Mouse (Mus musculus): ENCODE results near the gene Pigk. TPM values are rescaled to one million over a fixed set of nuclear protein-coding genes. Genes with fewer than 3 reads are reported as not detected.

Gene Pigk
- total RNA-seq, 2 experiments from 2014 or later = 34.1 to 43.3 TPM

DNA sequence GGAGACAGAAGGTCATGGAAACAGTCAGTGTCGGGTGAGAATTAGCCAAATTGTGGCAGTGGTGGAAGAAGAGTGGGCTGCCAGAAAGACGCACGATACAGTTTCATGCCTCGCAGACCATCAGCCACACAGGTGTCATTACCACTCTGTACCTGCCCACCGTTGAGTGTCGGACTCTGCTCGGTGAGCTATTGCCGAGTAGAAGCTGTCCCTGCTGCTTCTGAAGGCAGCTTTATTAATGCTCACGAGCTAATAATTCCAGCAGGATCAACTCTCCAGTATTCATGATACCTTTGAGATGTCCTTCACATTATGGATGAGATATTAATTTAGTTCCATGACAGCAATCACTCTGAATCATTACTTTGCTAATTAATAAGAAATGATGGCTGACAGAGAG lies 118.1 kb downstream of the Pigk start:
- intact Hi-C loops (cut with DNase I) = no loop called here
- no peak for DNase-seq

DNA sequence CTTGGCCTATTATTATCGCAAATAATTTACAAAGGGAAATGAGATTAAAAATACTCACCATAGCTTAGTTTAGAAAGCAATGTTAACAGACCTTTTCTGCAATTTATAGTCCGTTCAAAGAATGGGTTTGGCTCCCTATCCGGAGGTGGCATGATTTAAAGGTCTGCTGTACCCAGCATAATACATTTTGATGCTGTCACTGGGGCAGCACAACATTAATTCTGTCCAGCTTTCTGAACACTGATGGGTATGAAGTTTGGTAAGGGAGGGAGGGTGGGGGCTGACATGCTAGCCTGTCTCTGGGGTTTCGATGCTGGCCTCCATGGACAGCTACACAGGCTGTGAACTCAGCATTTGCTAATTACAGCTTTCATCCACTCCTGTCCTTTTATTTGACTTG lies 118.5 kb downstream of the Pigk start:
- no peak for DNase-seq
- intact Hi-C loops (cut with DNase I) = no loop called here

DNA sequence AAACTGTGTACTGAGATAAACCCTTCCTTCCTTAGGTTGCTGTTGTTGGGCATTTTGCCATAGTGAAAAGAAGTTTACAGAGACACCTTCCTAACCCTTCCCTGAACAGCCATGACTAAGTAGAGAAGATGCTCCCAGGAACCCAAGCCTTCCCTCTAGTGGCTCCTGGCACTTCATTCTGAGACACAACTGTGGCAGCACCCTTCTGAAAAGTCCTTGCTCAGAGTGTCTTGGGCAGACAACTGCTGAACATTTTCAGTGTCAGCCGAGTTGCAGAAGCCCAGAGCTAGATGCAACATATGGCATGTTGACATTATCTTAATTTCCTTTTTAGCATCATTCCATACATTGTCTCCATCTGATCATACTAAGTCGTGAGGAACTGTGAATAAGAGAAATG lies 123.5 kb downstream of the Pigk start:
- DNase-seq = no peak
- intact Hi-C loops (cut with DNase I) = no loop called here

DNA sequence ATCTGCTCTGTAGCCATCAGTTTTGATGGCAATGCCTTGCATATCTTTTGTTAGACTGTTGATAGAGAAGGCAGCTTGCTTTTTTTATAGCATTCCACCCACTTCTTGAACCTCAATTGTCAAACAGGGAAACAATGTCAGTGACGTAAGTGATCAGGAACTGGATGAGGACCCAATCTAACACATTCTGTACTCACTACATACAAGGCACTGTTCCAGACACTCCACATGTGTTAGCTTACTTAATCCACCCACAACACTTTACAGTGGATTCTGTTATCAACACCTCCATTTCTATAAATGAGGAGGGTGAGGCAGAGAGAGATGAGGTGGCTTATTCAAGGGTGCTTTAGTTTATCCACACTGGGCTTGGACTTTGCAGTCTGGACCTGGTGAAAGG lies 124.0 kb downstream of the Pigk start:
- intact Hi-C loops (cut with DNase I) = no loop called here
- DNase-seq = no peak

DNA sequence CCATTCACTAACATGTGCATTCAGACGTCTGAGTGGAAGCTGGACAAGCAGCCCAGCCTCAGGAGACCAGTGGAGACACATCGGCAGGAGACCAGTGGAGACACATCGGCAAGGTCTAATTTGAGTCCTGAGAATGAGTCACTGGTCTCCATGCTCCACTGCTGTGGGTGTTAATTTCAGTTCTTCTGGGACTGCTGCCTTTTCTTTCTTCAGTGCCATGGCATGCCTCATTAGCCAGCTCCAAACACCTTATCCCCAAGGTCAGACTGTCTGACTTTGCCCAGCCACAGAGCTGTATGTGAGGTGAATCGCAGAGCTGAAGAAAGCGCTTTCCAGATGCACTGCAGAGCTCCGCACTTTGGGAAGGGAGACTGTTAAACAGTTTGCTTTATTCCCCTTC lies 127.4 kb downstream of the Pigk start:
- DNase-seq = no peak
- intact Hi-C loops (cut with DNase I) = no loop called here

DNA sequence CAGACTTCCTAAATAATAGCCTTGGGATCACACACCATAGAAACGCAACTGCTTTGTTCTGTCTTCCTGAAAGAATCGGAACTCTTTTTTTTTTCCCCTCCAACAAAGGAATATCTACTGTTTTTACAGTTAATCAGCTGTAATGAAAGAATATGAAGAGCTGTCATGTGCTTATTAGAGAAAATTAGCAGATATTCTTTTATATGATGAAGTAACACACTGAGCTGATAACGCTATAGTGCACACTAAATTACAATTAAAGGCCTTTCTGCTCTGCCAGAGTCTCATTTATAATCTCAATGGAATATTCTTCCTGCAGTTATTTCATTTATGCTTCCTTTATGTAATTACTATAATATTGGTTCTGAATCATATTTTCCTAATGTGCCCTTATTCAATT lies 128.7 kb downstream of the Pigk start:
- DNase-seq = no peak
- intact Hi-C loops (cut with DNase I) = no loop called here

DNA sequence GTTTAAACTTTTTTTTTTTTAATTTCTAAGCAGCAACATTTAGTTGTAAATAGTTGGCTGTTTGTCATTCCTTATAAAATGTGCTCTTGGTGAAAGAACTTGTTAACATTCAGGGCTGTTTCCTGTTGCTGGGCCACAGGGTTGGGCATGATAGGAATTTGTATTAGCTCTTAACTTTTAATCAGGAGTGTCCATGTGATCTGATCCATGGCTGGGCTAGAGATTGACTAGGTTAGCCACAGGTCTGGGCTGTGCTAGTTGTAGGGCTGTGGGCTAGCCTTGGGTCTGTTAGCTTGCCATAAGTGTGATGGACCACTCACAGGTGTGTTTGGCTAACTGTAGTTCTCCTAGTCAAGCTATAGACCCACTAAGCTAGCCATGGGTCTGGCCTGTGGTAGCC lies 130.0 kb downstream of the Pigk start:
- intact Hi-C loops (cut with DNase I) = no loop called here
- DNase-seq = no peak

DNA sequence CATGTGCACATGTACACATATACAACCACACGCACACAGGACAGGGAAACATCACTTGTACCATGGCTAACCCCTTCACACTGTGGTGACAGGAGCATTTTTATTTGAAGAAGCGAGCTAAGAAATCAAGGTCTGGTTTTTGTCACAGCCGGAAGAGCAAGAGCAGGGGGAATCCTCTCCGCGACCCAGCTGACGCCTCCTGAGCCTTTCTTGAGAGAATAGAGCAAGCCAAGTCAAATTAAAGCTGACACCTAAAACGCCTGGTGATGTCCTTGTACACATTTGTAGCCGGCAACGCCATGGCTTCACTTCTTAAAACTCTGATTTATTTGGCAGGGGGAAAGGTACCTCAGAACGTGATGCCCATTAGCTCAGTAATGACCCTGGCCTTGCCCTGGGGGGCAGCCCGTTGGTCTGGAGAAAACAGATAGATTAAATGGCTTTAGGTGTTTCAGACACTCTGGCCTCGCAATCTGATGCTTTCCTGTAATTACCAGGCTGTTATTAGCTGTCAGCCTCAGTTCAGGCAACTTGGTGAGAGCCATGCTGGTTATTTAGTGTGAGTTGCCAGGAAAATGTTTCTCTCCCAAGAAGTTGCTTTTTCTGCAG lies 141.2 kb downstream of the Pigk start:
- DNase-seq = no peak
- intact Hi-C loops (cut with DNase I) = no loop called here

DNA sequence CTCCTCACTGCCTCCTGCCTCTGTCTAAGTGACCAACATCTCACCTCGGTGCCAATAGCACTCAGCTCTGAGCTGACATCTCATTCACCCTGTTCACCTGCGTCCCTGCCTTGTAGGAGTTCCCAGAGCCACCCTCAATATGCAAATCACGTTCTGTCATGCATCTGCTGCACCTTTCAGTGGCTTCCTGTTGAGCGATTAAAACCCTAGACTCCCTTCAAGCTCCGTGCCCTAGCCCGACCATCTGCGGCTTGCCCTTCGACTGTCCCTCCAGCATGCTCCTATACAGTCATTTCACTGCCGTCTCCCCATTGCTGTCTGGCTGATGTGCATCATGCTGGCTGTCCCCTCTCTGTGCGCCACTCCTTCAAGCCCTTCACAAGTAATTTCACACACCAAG lies 142.2 kb downstream of the Pigk start:
- intact Hi-C loops (cut with DNase I) = no loop called here
- peak; percentile 36 for DNase-seq

DNA sequence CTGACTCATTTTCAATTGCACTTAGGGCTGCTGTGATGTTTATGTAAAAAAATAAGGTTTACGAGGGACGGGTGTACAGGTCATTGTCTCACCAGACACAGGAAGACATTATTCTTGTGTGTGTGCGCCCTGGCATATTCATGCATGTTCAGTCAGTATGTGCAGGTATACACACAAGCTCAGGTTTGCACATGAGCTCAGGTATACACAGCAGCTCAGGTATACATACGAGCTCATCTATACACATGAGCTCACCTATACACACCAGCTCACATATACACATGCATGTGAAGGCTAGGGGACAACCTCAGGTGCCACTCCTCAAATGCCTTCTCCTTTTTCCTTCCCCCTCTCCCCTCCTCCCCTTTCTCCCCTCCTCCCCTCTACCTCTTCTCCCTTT lies 147.6 kb downstream of the Pigk start:
- intact Hi-C loops (cut with DNase I) = no loop called here
- no peak for DNase-seq

DNA sequence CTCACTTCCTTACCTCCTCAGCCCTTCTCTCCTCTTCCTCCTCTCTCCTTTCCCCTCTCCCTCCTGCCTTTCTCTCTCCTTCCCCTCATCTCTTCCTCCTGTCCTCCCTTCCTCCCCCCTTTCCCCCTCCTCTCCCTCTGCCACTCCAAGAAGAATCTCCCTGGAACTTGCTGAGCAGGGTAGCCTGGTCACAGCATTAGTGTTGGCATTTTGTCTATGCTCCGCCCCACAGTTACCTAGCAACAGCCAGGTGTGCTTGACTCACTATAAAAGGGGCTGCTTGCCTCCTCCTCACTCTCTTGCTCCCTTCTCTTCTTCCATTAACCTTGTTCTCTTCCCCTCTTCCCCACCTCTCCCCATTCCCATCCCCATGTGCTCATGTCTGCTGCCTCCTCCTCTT lies 148.1 kb downstream of the Pigk start:
- no peak for DNase-seq
- intact Hi-C loops (cut with DNase I) = no loop called here

DNA sequence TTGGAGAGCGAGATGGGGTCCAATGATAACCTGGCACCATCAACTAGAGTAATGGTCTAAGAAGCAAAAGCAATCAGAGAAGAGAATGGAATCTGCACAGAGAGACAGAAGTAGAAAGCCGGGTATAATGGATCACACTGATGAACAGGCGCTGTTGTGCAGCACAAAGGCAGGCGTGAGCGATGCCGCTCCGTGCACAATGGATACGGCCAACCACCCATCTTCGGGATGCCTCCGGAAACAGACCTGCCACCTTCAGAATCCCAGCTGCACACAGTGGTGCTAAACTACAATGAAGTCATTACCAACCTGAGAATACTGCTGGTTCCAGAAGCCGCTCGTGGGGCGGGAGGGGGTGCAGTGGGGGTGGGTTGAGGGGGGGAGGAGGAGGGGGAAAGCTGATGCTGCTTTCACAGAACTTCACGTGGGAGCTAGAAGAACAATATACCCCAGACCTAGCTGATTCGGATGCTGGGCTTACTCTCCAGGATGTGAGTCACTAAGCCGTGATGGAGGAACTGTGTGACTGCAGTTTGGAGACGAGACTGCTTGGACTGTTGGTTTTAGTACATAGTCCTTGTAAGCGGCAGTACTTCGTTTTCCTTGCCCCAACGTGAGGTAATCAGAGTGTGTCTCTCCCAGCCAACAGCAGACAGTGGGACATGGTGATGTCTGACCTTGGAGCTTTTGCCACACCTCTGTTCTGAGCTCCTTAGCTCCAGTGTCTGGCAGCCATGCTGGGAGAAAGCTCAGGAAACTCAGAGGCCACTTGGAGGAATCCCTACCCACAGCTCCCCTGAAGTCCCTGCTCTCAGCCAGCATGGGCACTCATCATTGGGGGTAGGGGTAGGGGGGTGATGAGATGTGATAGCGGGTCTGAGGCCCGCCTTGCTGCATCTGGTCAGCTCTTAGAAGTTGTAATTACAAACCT lies 152.4 kb downstream of the Pigk start:
- intact Hi-C loops (cut with DNase I) = no loop called here
- no peak for DNase-seq

DNA sequence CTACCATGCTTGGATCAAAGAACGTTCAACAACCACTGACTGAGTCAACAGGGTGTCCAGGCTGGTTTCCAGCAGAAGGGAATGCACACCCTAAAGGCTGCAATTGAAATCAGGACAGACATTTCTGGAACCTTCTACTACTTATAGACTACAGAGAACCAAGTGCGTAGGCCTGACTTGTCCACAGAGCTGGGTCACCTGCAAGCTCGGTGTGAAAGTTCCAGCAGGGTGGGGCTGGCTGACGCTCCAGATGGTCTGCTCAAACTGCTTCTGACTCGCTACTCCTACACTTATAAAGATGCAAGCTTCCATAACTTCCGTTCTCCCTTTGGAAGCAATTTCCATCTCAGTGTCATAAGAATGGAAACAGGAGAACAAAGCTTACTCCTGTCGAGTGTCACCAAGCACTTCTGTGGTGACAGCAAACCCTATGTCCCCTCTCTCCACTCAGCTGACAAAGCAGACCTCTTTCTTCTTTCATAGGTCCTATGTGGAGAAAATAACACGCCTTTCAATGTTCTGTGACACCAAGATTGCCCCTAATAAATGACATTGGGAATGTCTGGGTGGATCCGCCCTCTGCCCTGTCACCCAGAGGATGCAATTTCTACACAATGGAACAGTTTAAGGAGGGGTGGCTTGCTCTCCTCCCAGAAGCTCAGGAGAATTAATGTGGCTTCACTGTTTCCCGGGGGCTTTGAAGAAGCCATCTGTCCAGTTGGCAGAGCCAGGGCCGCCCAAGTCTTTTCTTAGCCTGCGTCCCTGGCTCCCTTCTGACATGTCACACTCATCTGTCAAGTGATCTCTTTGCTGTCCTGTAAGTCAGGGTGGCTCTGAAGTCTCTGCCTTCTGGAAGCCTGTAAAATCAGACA lies 154.0 kb downstream of the Pigk start:
- DNase-seq = peak; percentile 49
- intact Hi-C loops (cut with DNase I) = no loop called here

DNA sequence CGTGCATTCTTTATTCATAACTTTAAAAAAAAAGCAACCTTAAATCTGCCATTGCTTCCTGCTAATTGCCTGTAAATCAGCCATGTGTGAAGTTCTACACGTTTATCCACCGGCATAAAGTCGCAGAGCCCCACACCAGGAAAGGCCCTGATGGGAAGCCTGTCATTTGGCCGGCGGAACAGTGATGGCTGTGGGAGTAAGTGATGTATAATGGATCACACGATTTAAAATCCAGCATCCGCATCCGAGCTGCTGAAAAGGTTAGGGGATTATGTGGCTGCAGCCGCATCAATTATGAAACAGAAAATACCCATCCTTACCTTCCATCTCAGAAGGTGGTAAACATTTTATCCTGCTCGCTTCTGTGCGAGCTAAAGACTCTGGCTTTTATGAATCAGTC lies 158.2 kb downstream of the Pigk start:
- intact Hi-C loops (cut with DNase I) = no loop called here
- no peak for DNase-seq

DNA sequence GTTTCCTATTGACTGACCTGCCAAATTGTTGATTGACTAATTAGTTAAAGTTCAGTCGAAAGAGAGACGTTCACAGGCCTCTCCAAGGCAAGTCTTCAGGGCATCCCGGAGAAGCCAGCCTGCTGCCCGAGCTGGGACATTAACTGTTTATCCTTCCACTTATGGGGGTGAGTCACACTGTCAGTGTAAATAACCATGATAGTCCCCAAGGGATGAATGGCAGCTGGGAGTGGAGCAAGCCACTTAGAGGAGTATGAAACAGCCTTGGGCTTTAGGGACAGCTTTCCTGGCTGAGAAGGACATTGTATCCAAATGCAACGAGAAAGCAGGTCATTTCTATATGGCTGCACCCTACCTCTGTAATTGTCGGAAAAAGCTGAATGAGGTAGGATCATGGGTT lies 158.7 kb downstream of the Pigk start:
- DNase-seq = peak; percentile 27
- intact Hi-C loops (cut with DNase I) = no loop called here

DNA sequence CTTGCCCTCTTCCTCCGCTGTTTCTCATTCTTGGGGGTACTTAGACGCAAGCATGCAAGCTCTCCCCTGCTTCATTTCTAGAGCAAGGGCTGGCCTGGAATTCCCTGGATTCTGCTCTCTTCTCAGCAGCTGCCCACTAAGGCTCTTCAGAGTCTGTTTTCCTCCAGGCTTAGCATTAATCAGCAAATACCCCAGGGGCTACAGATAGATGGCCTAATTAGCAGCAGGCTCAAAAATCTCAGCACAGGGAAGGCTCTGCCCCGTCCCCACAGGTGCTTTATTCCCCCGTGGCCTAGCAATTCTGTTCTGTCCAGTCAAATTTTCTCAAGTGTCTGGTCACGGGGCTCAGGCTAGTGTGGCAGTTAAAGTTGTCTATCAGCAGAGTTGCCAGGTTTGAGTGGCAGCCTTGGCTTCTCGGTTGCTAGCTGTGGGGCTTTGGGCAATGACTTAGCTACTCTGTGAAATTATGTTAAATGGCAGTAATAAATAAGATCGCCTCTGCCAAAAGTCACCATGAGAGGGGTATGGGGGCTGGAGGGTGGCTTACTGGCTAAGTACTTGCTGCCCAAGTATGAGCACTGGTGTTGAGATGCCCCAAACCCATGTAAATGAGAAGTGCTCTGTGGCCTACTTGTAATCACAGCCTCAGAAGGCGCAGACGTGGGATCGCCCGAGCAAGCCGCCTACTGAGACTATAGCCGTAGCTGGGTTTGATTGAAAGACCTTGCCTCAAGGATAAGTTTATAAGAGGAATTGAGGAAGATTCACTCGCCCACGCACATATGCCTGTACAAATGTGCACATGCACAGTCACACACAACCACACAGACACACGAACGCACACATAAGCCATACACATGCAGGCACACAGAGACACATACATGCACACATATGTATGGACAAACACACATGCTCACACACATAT lies 160.8 kb downstream of the Pigk start:
- intact Hi-C loops (cut with DNase I) = no loop called here
- no peak for DNase-seq

DNA sequence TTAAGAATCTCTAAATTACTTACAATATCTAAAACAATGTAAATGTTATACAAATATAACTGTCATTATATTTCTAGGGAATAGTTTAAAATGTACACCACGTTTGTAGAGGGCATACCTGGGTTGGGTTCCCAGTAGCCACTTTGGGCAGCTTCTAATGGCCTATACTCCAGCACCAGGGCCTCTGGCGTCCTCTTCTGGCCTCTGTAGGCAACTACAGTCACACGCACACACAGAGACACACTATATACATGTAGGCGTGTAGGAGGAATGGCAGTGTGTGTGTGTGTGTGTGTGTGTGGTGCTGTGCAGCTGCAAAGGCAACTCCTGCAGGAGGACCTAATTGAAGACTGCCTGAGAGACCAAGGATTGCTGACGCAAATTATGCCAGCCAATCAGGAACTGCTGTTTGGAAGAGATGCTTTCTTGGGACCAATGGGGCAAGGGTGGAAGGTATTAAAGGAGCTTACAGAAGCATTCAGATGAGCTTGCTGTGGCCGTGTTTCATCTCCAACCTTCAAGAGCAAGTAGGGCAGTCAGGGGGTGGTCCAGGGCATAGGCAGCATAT lies 161.9 kb downstream of the Pigk start:
- no peak for DNase-seq
- intact Hi-C loops (cut with DNase I) = no loop called here

DNA sequence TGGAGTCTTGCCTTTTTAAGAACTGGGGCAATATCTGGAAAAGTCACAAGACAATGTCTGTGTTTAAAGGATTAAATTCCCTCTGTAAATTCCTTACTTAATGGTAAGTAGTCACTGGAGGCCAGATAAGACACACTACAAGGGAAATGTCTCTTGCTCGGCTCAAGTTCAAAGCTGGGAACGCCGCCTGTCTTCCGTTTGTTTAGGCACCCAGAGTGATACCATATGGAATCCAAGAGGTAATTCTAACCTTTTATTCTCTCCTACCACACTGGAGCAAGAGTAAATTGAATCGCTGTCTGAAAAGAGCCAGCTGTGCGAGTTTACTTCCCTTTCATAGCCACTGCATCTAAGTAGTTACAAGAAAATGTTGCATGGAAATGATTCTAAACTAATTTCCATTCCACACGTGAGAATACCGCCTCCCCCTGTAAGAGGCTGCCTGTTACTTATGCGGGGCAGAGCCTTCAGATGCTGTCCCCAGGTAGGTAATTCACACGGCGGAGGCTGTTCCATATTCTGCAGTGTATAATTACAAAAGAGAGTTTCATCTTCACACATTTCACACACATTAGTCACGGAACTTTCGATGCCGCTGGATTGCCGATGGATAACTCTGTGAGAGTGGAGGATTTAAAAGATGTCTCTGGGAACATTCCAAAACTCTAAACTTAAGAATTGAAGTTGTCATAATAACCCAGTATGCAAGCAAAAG lies 166.4 kb downstream of the Pigk start:
- intact Hi-C loops (cut with DNase I) = no loop called here
- DNase-seq = no peak

DNA sequence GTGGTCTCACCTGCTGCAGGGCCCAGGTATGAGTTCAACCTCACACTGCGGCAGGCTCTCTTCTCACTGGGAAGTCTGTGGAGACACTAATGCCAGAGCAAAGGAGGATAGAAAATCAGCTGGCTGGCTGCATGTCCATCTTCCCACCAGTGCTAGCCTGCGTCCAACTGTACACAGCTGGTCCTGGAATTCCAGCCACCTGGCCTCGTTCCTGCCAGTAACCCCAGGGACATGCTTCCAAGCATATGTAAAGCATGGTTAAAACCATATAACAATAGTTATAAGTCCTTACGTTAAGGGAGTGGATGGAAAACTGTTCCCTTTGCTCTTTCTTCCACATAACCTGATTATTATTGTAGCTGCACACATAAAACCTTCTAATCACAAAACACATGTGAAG lies 167.8 kb downstream of the Pigk start:
- intact Hi-C loops (cut with DNase I) = no loop called here
- DNase-seq = peak; percentile 32

Data from left cerebral cortex, postnatal 4 days (tissue).